In the genomic region with DNA sequence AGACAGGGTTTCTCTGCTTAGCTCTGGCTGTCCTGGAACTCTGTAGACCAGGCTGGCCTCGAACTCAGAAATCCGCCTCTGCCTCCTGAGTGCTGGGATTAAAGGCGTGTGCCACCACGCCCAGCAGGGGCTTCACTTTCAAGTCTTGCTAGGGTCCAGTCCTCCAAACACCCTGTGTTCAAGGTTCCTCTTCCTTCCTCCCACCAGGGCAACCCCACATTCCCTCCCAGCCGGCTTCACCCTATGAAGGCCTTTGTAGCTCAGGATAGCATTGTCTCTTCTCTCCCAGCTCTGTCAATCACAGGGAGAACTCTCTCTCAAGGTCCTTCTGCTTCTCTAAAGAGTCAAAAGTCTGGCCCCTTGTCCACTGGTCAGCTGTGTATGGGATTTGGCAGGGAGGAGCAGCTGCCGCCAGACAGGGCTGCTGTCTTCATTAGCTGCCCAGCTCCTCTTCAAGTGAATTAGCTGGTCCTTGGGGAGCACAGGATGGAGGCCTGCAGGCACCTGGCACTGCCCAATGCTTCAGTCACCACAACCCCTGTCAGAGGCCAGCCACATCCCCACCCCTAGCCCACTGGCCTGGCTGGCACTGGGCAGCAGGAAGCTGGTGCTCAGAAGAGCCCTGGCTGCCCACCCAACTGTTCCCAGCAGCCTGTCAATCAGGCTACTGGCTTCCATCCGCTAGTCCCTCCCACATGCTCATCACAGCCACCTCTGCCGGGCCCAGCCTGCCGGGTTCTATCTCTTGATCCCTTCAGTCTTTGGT, we compare ENCODE assay signal across 9 mouse cellular contexts. TPM values are rescaled to one million over a fixed set of nuclear protein-coding genes. Genes with fewer than 3 reads are reported as not detected.
A peak's percentile ranks its signal among the peaks of the same experiment; 100 is the strongest.
DNase-seq lines count a peak whose midpoint lies in the region; ATAC-seq and TF ChIP-seq lines count a peak whose summit lies in the region.
"Had no signal": no experiment of that assay in that cellular context is flagged by ENCODE, and none has a peak within 500 bp of the region (broad histone marks: within the 10 kb centered on the region; RNA-seq: fewer than 3 reads in every experiment).

No protein-coding gene starts in this region.

- WGBS in bone marrow, adult 2 months, result 60% methylated on average over 9 of the region's 9 CpGs
- WGBS in hindbrain, embryonic 14.5 days, result 34% methylated on average over 9 of the region's 9 CpGs
- WGBS in neural tube, embryonic 13.5 days, result 46% methylated on average over 9 of the region's 9 CpGs

- TF ChIP-seq POLR2A in bone marrow, adult 2 months (IDR thresholded peaks at IDR 0.05; ENCODE audit: borderline replicate concordance, control insufficient read depth, low read depth, low read length), result no peak

- no peaks in the 10 kb centered on the region for H3K9me3 ChIP-seq in hindbrain, embryonic 14.5 days (ENCODE audit: control insufficient read depth, low read length)
- no peaks in the 10 kb centered on the region for H3K9me3 ChIP-seq in neural tube, embryonic 13.5 days

- no peaks in the 10 kb centered on the region for H3K36me3 ChIP-seq in hindbrain, embryonic 14.5 days (replicated peaks; ENCODE audit: control insufficient read depth, insufficient read depth)
- no peaks in the 10 kb centered on the region for H3K36me3 ChIP-seq in neural tube, embryonic 13.5 days

- no peak overlapping the region; the same call in 1 of the 2 replicates for H3K9ac ChIP-seq in hindbrain, embryonic 14.5 days
- no peak overlapping the region for H3K9ac ChIP-seq in neural tube, embryonic 13.5 days

- TF ChIP-seq CTCF in bone marrow, adult 2 months (IDR thresholded peaks at IDR 0.05; ENCODE audit: control insufficient read depth, insufficient read depth, low read length), result no peak

- ATAC-seq in hindbrain, embryonic 14.5 days (ENCODE audit: low FRiP score), result peak; percentile 38; the same call in 1 of the 2 replicates
- no peak for ATAC-seq in neural tube, embryonic 13.5 days (ENCODE audit: low read depth)

- H3K4me1 ChIP-seq in bone marrow, adult 2 months (ENCODE audit: control insufficient read depth, insufficient read depth, low read length), result peaks cover 1% of the 10 kb centered on the region; the same call in 1 of the 2 replicates
- H3K4me1 ChIP-seq in hindbrain, embryonic 14.5 days (replicated peaks; ENCODE audit: control insufficient read depth, insufficient read depth, low read length), result peaks cover 13% of the 10 kb centered on the region
- peaks cover 39% of the 10 kb centered on the region for H3K4me1 ChIP-seq in neural tube, embryonic 13.5 days (replicated peaks)

- peak; percentile 74 for DNase-seq in left cerebral cortex, postnatal 4 days
- DNase-seq in left cerebral cortex, postnatal 10 days (ENCODE audit: extremely low spot score in 1 of 2, low spot score in 2 of 2), result no peak
- no peak for DNase-seq in hindbrain, embryonic 14.5 days (ENCODE audit: low spot score)
- no peak for DNase-seq in embryo, embryonic 9.5 days (ENCODE audit: extremely low spot score)
- DNase-seq in heart, postnatal 14 days, result no peak
- DNase-seq in layer of hippocampus, postnatal 36 days, result no peak

- H3K27ac ChIP-seq in bone marrow, adult 2 months (ENCODE audit: control insufficient read depth, insufficient read depth, low read depth, low read length, poor library complexity), result peak overlapping the region; percentile 17; the same call in 1 of the 2 replicates
- 0 out of 2 replicates have a peak overlapping the region, but pooled peaks have one; percentile 2 for H3K27ac ChIP-seq in hindbrain, embryonic 14.5 days
- H3K27ac ChIP-seq in neural tube, embryonic 13.5 days (replicated peaks), result peak overlapping the region; percentile 75
- H3K27ac ChIP-seq: macrophage had no signal

- H3K4me2 ChIP-seq in hindbrain, embryonic 14.5 days (replicated peaks), result no peak overlapping the region
- no peak overlapping the region for H3K4me2 ChIP-seq in neural tube, embryonic 13.5 days

- no peak overlapping the region for H3K4me3 ChIP-seq in bone marrow, adult 2 months (replicated peaks; ENCODE audit: control insufficient read depth, low read depth, low read length)
- no peak overlapping the region for H3K4me3 ChIP-seq in hindbrain, embryonic 14.5 days (replicated peaks; ENCODE audit: low read length)
- H3K4me3 ChIP-seq in neural tube, embryonic 13.5 days, result no peak overlapping the region

- H3K27me3 ChIP-seq in hindbrain, embryonic 14.5 days (ENCODE audit: control insufficient read depth, insufficient read depth, low read length), result no peaks in the 10 kb centered on the region
- H3K27me3 ChIP-seq in neural tube, embryonic 13.5 days, result no peaks in the 10 kb centered on the region

- intact Hi-C loops in left cerebral cortex, postnatal 4 days (cut with DNase I), result no loop called here
- intact Hi-C loops in left cerebral cortex, postnatal 10 days (cut with DNase I), result no loop called here
- intact Hi-C loops in heart, postnatal 14 days (cut with DNase I), result no loop called here

RNA-seq across cellular contexts. Expression of a gene that starts 15.7 kb away (rescaled TPM):
- 1,000 to 10,000 TPM; 1,018 to 1,064 TPM for total RNA-seq in left cerebral cortex, postnatal 4 days (2021)
- total RNA-seq in left cerebral cortex, postnatal 10 days (2021), result 100 to 1,000 TPM; 438 to 477 TPM
- 1,145 and 1,395 TPM in 2 replicates for polyA plus RNA-seq in bone marrow, adult 2 months (2011; ENCODE audit: insufficient read depth, insufficient read length, low replicate concordance, missing spikeins)
- 1,567 and 1,692 TPM in 2 replicates for polyA plus RNA-seq in hindbrain, embryonic 14.5 days (2014; fragmentation: Nextera tagmentation; extraction: Ambion mirVana)
- polyA plus RNA-seq in neural tube, embryonic 13.5 days (2015; fragmentation: Nextera tagmentation; extraction: Ambion mirVana), result 2,347 and 2,536 TPM in 2 replicates
- 100 to 1,000 TPM; 290 to 401 TPM for total RNA-seq in heart, postnatal 14 days (2021)
- 100 to 1,000 TPM; 507 to 508 TPM for total RNA-seq in layer of hippocampus, postnatal 36 days (2021)

Comparison
In these comparisons a context has a peak if more than half of its experiments do, and no peak if none do; other contexts are left out.
1. H3K27ac ChIP-seq: peak in every context shown above with its lines; median percentile 75 in neural tube, embryonic 13.5 days; 17 in bone marrow, adult 2 months; 2 in hindbrain, embryonic 14.5 days.